Mouse (Mus musculus) hindbrain, postnatal 0 days (tissue): ENCODE results near the gene Gm9999. TPM values are rescaled to one million over a fixed set of nuclear protein-coding genes. Genes with fewer than 3 reads are reported as not detected.

ENCODE experiments used
- ATAC-seq: fragments of 200-750 bp; cut with Nextera tagmentation; 2 replicates; pipeline ENCODE4 v1.8.0; 2017; ENCODE audit warnings: mild to moderate bottlenecking, moderate TSS enrichment, moderate library complexity
- DNase-seq: peaks from one replicate; pipeline ENCODE4 v3.0.0-alpha.2; 2015; ENCODE audit warnings: low spot score
- H3K27ac ChIP-seq: fragments of 300-500 bp; sonication (generic); 2 replicates; pipeline ENCODE4 v1.5.1; 2014; ENCODE audit warnings: mild to moderate bottlenecking
- H3K27me3 ChIP-seq: fragments of 300-500 bp; sonication (generic); 2 replicates; pipeline ENCODE4 v1.6.1; 2014; ENCODE audit warnings: low read length, mixed read lengths; ENCODE audit not compliant: insufficient read depth
- H3K36me3 ChIP-seq: fragments of 300-500 bp; sonication (generic); 2 replicates; pipeline ENCODE4 v1.6.1; 2014; ENCODE audit warnings: low read length, mixed read lengths; ENCODE audit not compliant: insufficient read depth
- H3K4me1 ChIP-seq: fragments of 300-500 bp; sonication (generic); 2 replicates; pipeline ENCODE4 v1.6.1; 2014; ENCODE audit warnings: antibody characterized with exemption, low read length, mixed read lengths; ENCODE audit not compliant: insufficient read depth
- H3K4me2 ChIP-seq: fragments of 300-500 bp; sonication (generic); 2 replicates; pipeline ENCODE4 v1.6.1; 2014; ENCODE audit warnings: low read depth, mild to moderate bottlenecking, low read length, moderate library complexity, mixed read lengths
- H3K4me3 ChIP-seq: fragments of 300-500 bp; sonication (generic); 2 replicates; pipeline ENCODE4 v1.5.1; 2014; ENCODE audit warnings: low read length
- H3K9ac ChIP-seq: fragments of 300-500 bp; sonication (generic); replicated peaks from 2 replicates; pipeline ENCODE4 v1.6.1; 2014; ENCODE audit warnings: mild to moderate bottlenecking, low read length, moderate library complexity, mixed read lengths
- H3K9me3 ChIP-seq: fragments of 300-500 bp; sonication (generic); 2 replicates; pipeline ENCODE4 v1.6.1; 2016; ENCODE audit warnings: low read length, mixed read lengths
- CTCF ChIP-seq: IDR thresholded peaks from 2 replicates; pipeline ENCODE4 v1.5.1; 2016; ENCODE audit warnings: antibody characterized with exemption, control low read depth, low read depth
- WGBS: fragments of 180-500 bp; shearing (Covaris S2); extraction: QIAGEN DNeasy Blood & Tissue Kit; methylation state at CpG from one replicate; pipeline ENCODE4 v1.1.7; 2014; 5-methylcytosine and 5-hydroxymethylcytosine counted together
- polyA plus RNA-seq: library from polyadenylated mRNA; unstranded; fragments of >200 nt; fragmentation: Nextera tagmentation; extraction: Ambion mirVana; gene quantifications from 2 replicates; pipeline ENCODE4 v1.2.1, GENCODE M21; 2015
- total RNA-seq: library from RNA; depleted of rRNA; stranded (reverse); fragments of >200 nt; gene quantifications from 2 replicates; pipeline ENCODE4 v1.2.3, GENCODE M21; 2014

Gene Gm9999
- total and polyA plus RNA-seq, 2 experiments from 2014 or later: not detected

- H3K27me3 ChIP-seq: no peaks in the 10 kb centered on the region
- H3K4me3 ChIP-seq: no peak overlapping the region
- ATAC-seq: no peak
- no peak for DNase-seq
- no peak overlapping the region for H3K4me2 ChIP-seq
- peaks cover 4% of the 10 kb centered on the region; the same call in 1 of the 2 replicates for H3K4me1 ChIP-seq
- H3K27ac ChIP-seq: no peak overlapping the region
- H3K9ac ChIP-seq: no peak overlapping the region
- H3K36me3 ChIP-seq: peaks cover 22% of the 10 kb centered on the region; the same call in 1 of the 2 replicates
- no peaks in the 10 kb centered on the region for H3K9me3 ChIP-seq
- 84% methylated on average over 2 of the region's 2 CpGs for WGBS
- no peak for TF ChIP-seq CTCF
These were observed 15.6 kb downstream of the Gm9999 start for GRCm38 (mm10) chr7:46998942-46999341.

GRCm38 (mm10) chr7:46999983-47000643 is 16.7 kb downstream of the Gm9999 start:
- WGBS: 76% methylated on average over 8 of the region's 8 CpGs
- Histone ChIP-seq H3K27me3 (no peaks in the 10 kb centered on the region), H3K4me2 (no peak overlapping the region), H3K9me3 (no peaks in the 10 kb centered on the region), H3K4me3 (no peak overlapping the region), H3K4me1 (peaks cover 4% of the 10 kb centered on the region; the same call in 1 of the 2 replicates), H3K27ac (no peak overlapping the region), H3K36me3 (peaks cover 12% of the 10 kb centered on the region; the same call in 1 of the 2 replicates), H3K9ac (no peak overlapping the region)
- no peak for TF ChIP-seq CTCF
- ATAC-seq: no peak
- no peak for DNase-seq

GRCm38 (mm10) chr7:47000644-47000983 is 17.2 kb downstream of the Gm9999 start:
- peak; percentile 66 for DNase-seq
- TF ChIP-seq CTCF: no peak
- Histone ChIP-seq H3K27ac (no peak overlapping the region), H3K9me3 (no peaks in the 10 kb centered on the region), H3K4me2 (no peak overlapping the region), H3K9ac (no peak overlapping the region), H3K36me3 (peaks cover 8% of the 10 kb centered on the region; the same call in 1 of the 2 replicates), H3K4me1 (peaks cover 4% of the 10 kb centered on the region; the same call in 1 of the 2 replicates), H3K4me3 (no peak overlapping the region), H3K27me3 (no peaks in the 10 kb centered on the region)
- WGBS: 10% methylated on average over 3 of the region's 3 CpGs
- peak; percentile 89 for ATAC-seq

- no peaks in the 10 kb centered on the region for H3K9me3 ChIP-seq
- no peak overlapping the region for H3K4me2 ChIP-seq
- no peaks in the 10 kb centered on the region for H3K27me3 ChIP-seq
- TF ChIP-seq CTCF: no peak
- ATAC-seq (no peak), DNase-seq (no peak)
- H3K9ac ChIP-seq: no peak overlapping the region
- H3K4me1 ChIP-seq: peaks cover 4% of the 10 kb centered on the region; the same call in 1 of the 2 replicates
- WGBS: 68% methylated on average over 5 of the region's 5 CpGs
- peaks cover 4% of the 10 kb centered on the region; the same call in 1 of the 2 replicates for H3K36me3 ChIP-seq
- H3K27ac ChIP-seq: no peak overlapping the region
- no peak overlapping the region for H3K4me3 ChIP-seq
These were observed 17.9 kb downstream of the Gm9999 start for GRCm38 (mm10) chr7:47001125-47001899.

- no peak overlapping the region for H3K9ac ChIP-seq
- no peaks in the 10 kb centered on the region for H3K27me3 ChIP-seq
- no peak for ATAC-seq
These were observed 18.5 kb downstream of the Gm9999 start for GRCm38 (mm10) chr7:47001900-47002275.

GRCm38 (mm10) chr7:47003411-47004115 is 20.2 kb downstream of the Gm9999 start:
- Histone ChIP-seq H3K27ac (no peak overlapping the region), H3K4me1 (peaks cover 4% of the 10 kb centered on the region; the same call in 1 of the 2 replicates), H3K36me3 (no peaks in the 10 kb centered on the region), H3K9ac (peak overlapping the region; percentile 13; the same call in 1 of the 2 replicates), H3K27me3 (no peaks in the 10 kb centered on the region), H3K4me3 (no peak overlapping the region), H3K9me3 (no peaks in the 10 kb centered on the region), H3K4me2 (no peak overlapping the region)
- DNase-seq: peak; percentile 44
- ATAC-seq: no peak
- 23% methylated on average over 3 of the region's 3 CpGs for WGBS
- no peak for TF ChIP-seq CTCF

More at GRCm38 (mm10) chr7:47001900-47002275, 18.5 kb downstream of the Gm9999 start:
- Histone ChIP-seq H3K36me3 (peaks cover 2% of the 10 kb centered on the region; the same call in 1 of the 2 replicates), H3K4me2 (no peak overlapping the region), H3K4me3 (no peak overlapping the region), H3K9me3 (no peaks in the 10 kb centered on the region), H3K27ac (0 out of 2 replicates have a peak overlapping the region, but pooled peaks have one; percentile 41), H3K4me1 (peaks cover 4% of the 10 kb centered on the region; the same call in 1 of the 2 replicates)
- no peak for TF ChIP-seq CTCF
- 51% methylated on average over 4 of the region's 4 CpGs for WGBS
- no peak for DNase-seq
